Mouse (Mus musculus) megakaryocyte-erythroid progenitor cell, adult 5-6 weeks (primary cell): ENCODE measurements at regions not wholly inside any gene's neighbourhood (a gene's known extent, or its start where the extent isn't known, plus 50 kb on each side); places are given as distances from the start of the nearest gene placed in this dataset.

ENCODE experiments used
- ATAC-seq: replicated peaks from 2 replicates; pipeline ENCODE4 v1.8.0; 2016; ENCODE audit warnings: mild to moderate bottlenecking, inconsistent platforms; ENCODE audit not compliant: severe bottlenecking, poor library complexity, low FRiP score, low TSS enrichment

DNA sequence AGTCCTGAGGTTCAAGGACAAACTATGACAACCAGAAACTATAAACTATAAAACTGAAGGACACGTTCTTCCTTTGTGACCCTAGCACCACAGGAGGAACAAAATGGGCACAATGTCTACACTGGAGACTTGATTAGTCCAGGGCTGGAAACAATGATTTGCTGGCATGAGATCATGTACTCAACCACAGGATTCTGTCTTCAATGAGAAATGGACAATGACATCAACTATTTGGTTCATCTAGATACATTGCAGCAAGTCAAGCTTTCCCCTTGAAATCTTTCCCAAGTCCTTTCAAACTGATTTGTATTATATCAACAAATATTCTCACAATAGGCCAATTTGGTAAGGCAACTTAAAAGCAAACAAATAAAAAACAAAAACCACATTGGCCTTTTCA, 98.6 kb upstream of the Fn1 start:
- no peak for ATAC-seq

DNA sequence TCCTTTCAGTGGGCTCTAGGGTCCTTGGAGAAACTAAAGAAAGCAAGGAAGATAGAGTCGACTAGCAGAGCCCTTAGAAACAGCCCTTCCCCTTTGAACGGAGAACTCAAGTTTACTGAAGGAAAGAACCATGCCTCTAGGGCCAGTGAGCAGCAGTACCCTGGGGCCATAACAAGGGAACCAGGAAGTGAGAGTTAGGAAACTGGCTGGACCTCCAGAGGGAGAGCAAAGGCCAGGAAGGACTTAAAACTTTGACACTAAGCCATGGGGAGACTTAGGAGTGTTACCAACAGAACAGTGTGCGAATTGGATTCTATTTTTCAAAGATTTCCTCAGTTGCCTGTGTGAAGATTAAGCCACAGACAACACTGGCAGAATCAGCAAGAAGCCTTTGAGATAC, 82.6 kb upstream of the Fn1 start:
- ATAC-seq: no peak

GRCm38 (mm10) chr1:71731623-71732022, 78.6 kb upstream of the Fn1 start:
- ATAC-seq: no peak

DNA sequence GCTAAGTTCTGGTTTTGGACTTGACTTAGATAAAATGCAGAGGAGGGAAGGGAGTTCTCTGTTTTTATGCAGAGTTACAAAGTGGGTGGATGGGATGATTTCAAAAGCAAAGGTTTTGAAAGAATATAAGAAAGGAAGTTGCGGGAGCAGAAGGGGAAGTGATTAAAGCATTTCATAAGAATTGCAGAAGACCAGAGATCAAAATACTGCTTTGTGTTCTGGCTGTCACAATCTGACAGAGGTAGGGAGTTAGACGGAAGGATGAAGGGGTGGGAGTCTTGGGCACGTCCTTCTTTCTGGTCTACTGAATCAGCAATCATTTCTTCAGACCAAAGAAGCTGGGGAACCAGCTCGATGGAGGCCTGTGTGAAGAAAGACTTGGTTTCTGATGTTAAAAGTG, 78.0 kb upstream of the Fn1 start:
- ATAC-seq: no peak

DNA sequence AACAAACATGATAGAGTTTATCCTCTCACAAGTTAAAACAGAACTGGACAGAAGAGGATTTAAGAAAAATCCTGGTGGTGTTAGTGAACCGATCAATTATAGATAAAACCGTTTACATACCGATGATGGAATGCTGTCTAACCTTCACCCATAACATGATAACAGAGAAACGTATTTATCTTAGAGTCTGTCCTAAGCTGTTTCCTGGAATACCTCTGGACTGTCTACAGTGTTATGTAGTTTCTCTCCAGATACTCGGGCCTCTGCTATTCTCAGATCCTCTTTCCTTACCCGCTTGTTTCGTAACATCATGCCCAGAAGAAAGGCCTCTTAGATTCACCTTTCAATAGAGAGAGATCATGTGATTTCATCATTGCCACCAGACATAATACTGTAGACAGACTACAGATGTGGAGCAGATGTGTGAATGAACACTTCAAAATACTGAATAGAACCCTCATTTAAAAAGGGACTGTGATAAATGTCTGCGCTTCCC, 75.9 kb upstream of the Fn1 start:
- no peak for ATAC-seq

DNA sequence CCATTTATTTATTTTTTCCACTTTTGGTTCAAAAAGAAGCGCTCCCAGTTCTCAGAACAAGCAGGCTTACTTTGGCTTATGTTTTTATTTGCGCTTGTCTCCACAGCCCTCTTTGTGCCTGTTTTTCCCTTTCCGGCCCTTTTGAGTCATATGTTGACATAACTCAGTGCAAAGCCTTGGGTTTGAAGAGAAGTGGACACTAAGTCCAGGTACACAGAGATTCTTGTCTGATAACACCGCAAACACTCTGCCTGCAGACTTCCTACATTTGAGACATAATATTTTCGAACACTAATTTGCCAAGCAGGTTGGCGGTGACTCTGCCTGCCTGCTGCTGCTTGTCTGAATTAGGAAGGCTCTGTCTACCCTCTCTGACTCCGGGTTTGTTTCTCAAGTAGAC, 70.8 kb upstream of the Fn1 start:
- no peak for ATAC-seq

DNA sequence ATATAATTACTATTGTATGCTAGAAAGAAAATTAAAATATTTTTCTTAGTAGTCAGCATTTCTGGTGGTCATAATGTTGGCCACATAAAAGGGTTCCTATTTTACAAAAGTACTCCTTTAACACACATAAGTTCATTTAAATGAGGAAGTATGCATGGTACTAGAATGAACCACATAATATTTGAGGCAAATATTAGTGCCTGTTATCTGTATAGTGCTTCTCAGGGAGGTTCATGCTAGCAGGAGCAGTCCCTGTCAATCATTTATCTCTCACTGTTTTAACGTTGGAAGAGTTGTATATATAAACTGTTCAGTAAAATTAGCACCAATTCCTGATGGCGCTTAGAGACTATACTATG, 70.0 kb upstream of the Fn1 start:
- no peak for ATAC-seq

DNA sequence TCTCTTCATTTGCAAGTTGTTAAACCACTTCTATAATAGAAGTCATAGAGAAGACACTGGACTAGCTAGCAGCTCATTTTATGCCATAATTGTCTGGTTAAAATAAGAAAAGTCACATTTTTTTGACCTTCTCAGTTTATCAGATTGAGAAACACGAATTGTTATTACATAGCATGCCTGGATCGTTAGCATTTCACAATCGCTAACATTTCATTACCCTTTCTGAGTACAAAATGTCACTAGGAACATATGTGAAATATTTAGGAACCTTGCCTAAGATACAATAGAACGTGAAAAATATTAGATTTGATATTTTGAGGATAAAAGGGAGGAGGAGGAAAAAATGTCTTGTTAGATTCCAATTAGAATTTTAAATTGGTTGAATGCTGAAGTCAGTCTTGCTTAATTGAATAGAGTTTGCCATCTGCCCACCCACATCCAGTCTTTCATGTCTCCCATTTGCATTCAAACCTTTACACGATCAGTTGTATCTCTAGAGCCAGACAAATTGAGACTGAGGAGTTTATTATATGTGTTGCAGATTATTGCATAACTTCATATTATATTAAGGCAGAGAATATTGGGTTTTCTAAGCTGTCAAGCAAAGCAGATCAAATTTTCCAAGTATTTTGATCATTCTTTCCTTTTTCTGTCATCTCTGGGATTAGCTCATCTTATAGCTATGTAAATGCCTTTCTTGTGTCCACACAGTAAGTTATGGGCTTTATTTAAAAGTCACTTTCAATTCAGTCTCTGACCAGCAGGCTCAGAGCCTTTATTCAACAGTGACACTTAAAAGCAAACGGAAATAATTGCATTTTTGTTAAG, 69.4 kb upstream of the Fn1 start:
- no peak for ATAC-seq
